Mouse (Mus musculus) intestine, embryonic 14.5 days (tissue): ENCODE data around the gene Soga1. TPM values are rescaled to one million over a fixed set of nuclear protein-coding genes. Genes with fewer than 3 reads are reported as not detected.
A peak's percentile ranks its signal among the peaks of the same experiment; 100 is the strongest.

Source experiments
- ATAC-seq: fragments of 200-750 bp; cut with Nextera tagmentation; replicated peaks from 2 replicates; pipeline ENCODE4 v1.8.0; 2017; ENCODE audit warnings: low read depth, moderate number of reproducible peaks, moderate TSS enrichment, moderate library complexity; ENCODE audit not compliant: low FRiP score, low TSS enrichment
- DNase-seq: peaks from one replicate; pipeline ENCODE4 v3.0.0-alpha.2; 2018; ENCODE audit warnings: low spot score
- H3K27ac ChIP-seq: fragments of 300-500 bp; sonication (generic); 2 replicates; pipeline ENCODE4 v1.5.1; 2014; ENCODE audit warnings: low read depth, mild to moderate bottlenecking, control low read depth
- H3K27me3 ChIP-seq: fragments of 300-500 bp; sonication (generic); replicated peaks from 2 replicates; pipeline ENCODE4 v1.6.1; 2014; ENCODE audit warnings: low read length, control low read depth; ENCODE audit not compliant: control insufficient read depth, insufficient read depth
- H3K36me3 ChIP-seq: fragments of 300-500 bp; sonication (generic); 2 replicates; pipeline ENCODE4 v1.6.1; 2014; ENCODE audit warnings: low read length, control low read depth; ENCODE audit not compliant: control insufficient read depth, insufficient read depth
- H3K4me1 ChIP-seq: fragments of 300-500 bp; sonication (generic); replicated peaks from 2 replicates; pipeline ENCODE4 v1.6.1; 2014; ENCODE audit warnings: low read length, control low read depth, mixed read lengths; ENCODE audit not compliant: control insufficient read depth, insufficient read depth
- H3K4me2 ChIP-seq: fragments of 300-500 bp; sonication (generic); 2 replicates; pipeline ENCODE4 v1.6.1; 2014; ENCODE audit warnings: low read length
- H3K4me3 ChIP-seq: fragments of 300-500 bp; sonication (generic); 2 replicates; pipeline ENCODE4 v1.5.1; 2014; ENCODE audit warnings: low read depth, low read length, control low read depth, mixed read lengths
- H3K9ac ChIP-seq: fragments of 300-500 bp; sonication (generic); 2 replicates; pipeline ENCODE4 v1.6.1; 2014; ENCODE audit warnings: mild to moderate bottlenecking, low read length
- H3K9me3 ChIP-seq: fragments of 300-500 bp; sonication (generic); 2 replicates; pipeline ENCODE4 v1.6.1; 2016; ENCODE audit warnings: low read length, control low read depth; ENCODE audit not compliant: control insufficient read depth
- WGBS: fragments of 180-500 bp; shearing (Covaris S2); extraction: QIAGEN DNeasy Blood & Tissue Kit; methylation state at CpG from one replicate; pipeline ENCODE4 v1.1.7; 2014; 5-methylcytosine and 5-hydroxymethylcytosine counted together
- polyA plus RNA-seq: library from polyadenylated mRNA; unstranded; fragments of >200 nt; fragmentation: Nextera tagmentation; extraction: Ambion mirVana; gene quantifications from 2 replicates; pipeline ENCODE4 v1.2.1, GENCODE M21; 2014

The Soga1 gene
- polyA plus RNA-seq, 1 experiment from 2014 or later, result 4.7 TPM

DNA sequence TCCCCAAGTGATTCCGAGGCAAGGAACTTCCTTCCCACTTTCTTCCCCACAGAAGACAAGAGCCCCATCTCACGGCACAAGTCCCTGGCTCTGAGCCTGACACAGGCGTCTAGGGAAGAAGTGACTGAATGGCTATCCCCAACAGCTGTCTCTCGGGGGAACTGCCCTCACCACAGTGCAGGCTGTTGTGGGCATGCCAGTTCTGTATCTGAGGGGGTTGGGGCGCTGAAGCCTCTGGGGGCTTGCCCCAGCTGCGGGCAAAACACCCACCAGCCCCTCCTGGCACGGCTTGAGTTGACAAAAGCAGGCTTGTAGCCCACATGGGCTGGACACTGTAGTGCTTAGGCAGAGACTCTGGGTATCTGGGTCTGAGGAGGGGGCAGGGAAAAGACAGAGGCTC is 14.9 kb downstream of the Soga1 start:
- no peak overlapping the region for H3K27ac ChIP-seq
- H3K4me3 ChIP-seq, result no peak overlapping the region
- DNase-seq (no peak), ATAC-seq (no peak)
- no peaks in the 10 kb centered on the region for H3K27me3 ChIP-seq
- 73% methylated on average over 7 of the region's 7 CpGs for WGBS
- peaks cover 41% of the 10 kb centered on the region for H3K4me1 ChIP-seq
- H3K4me2 ChIP-seq, result no peak overlapping the region
- no peaks in the 10 kb centered on the region for H3K9me3 ChIP-seq
- H3K36me3 ChIP-seq, result peaks cover 11% of the 10 kb centered on the region
- H3K9ac ChIP-seq, result 0 out of 2 replicates have a peak overlapping the region, but pooled peaks have one; percentile 13

- no peaks in the 10 kb centered on the region for H3K27me3 ChIP-seq
- H3K4me1 ChIP-seq, result peaks cover 41% of the 10 kb centered on the region
- no peak overlapping the region for H3K4me3 ChIP-seq
- no peaks in the 10 kb centered on the region for H3K9me3 ChIP-seq
- ATAC-seq, result no peak
- WGBS, result 69% methylated on average over 4 of the region's 4 CpGs
- H3K36me3 ChIP-seq, result peaks cover 12% of the 10 kb centered on the region
- H3K4me2 ChIP-seq, result no peak overlapping the region
- DNase-seq, result no peak
- no peak overlapping the region for H3K27ac ChIP-seq
- no peak overlapping the region for H3K9ac ChIP-seq
Measured at GRCm38 (mm10) chr2:157063241-157063700, 15.8 kb downstream of the Soga1 start.

DNA sequence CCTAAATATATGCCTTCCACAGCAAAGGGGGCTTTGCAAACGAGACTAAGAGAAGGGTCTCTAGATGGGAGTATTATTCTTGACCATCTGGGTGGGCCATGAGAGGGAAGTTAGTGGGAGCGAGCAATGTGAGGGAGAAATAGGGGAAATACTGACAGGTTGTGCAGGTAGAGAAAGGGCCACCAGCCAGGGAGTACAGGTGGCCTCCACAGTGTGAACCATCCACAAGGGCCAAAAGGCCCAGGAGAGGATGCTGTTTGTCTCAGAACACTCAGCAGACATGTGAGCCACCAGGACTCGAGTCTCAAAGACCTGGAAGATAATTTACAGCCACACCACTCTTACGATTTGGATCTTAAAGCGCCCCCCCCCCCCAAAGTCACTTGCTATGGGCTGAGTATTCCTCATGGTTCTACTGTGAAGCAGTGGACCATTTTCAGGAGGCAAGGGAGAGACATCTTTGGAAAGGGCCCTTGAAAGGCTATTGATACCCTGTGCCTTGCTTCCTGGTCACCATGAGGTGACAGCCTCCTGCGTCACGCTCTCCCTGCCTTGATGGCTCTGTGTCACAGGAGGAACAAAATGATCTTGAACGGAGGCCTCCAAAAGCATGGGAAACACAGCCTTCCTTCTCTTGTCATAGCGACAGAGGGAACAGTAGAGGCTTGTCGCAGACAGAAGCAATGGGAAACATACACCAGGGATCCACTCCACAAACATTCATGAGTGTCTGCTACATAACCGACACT is 18.3 kb downstream of the Soga1 start:
- no peak overlapping the region for H3K27ac ChIP-seq
- no peak for ATAC-seq
- 84% methylated on average over 11 of the region's 11 CpGs for WGBS
- peaks cover 26% of the 10 kb centered on the region for H3K36me3 ChIP-seq
- H3K9me3 ChIP-seq, result no peaks in the 10 kb centered on the region
- peaks cover 28% of the 10 kb centered on the region for H3K4me1 ChIP-seq
- DNase-seq, result no peak
- H3K9ac ChIP-seq, result no peak overlapping the region
- H3K27me3 ChIP-seq, result no peaks in the 10 kb centered on the region
- no peak overlapping the region for H3K4me3 ChIP-seq
- H3K4me2 ChIP-seq, result no peak overlapping the region

DNA sequence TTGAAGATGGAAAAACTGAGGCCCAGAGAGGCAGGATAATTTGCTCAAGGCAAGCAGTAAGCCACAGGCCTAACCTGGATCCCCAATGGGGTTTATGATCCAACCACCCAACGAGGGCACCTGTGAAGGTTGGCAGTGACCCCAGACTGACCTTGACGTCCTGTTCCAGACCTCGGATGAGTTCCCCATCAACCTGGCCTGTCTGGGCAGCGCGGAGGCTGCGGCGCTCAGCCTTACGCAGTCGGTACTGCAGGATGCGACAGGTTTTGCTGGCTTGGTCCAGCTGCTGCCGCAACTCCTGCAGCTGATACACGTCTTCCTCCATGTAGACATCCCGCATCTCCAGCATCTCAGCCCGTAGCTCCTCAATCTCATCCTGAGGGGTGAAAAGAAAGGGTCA is 19.0 kb downstream of the Soga1 start:
- Histone ChIP-seq H3K36me3 (peaks cover 30% of the 10 kb centered on the region), H3K4me3 (no peak overlapping the region), H3K27ac (no peak overlapping the region), H3K9ac (no peak overlapping the region), H3K27me3 (no peaks in the 10 kb centered on the region), H3K9me3 (no peaks in the 10 kb centered on the region), H3K4me1 (peaks cover 22% of the 10 kb centered on the region), H3K4me2 (no peak overlapping the region)
- ATAC-seq (no peak), DNase-seq (no peak)
- 89% methylated on average over 14 of the region's 14 CpGs for WGBS

DNA sequence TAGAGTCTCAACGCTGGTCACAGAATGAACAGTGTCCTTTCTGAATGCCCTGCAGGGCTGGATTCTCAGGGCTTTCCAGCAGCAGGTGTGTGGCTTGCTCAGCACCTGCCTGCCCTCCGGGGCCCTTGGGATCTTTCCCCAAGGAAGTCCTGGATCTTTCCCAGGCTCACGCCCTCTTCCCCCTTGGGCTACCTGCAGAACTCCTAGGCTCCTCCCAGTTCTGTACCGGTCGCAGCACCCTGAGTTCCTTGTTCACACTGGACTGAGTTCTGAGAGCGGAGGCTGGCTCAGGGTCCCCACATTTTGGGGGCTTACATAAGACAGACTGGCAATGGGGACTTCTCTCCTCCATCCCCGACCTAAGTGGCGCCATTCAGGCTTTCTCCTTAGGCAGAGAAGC is 19.9 kb downstream of the Soga1 start:
- Histone ChIP-seq H3K9ac (no peak overlapping the region), H3K4me3 (0 out of 2 replicates have a peak overlapping the region, but pooled peaks have one; percentile 2), H3K4me1 (peaks cover 21% of the 10 kb centered on the region), H3K4me2 (peak overlapping the region; percentile 39), H3K36me3 (peaks cover 32% of the 10 kb centered on the region), H3K27ac (peak overlapping the region; percentile 82), H3K27me3 (no peaks in the 10 kb centered on the region), H3K9me3 (no peaks in the 10 kb centered on the region)
- DNase-seq (no peak), ATAC-seq (no peak)
- 59% methylated on average over 8 of the region's 8 CpGs for WGBS

- WGBS, result 17% methylated on average over 17 of the region's 18 CpGs
- peak overlapping the region; percentile 20; the same call in 1 of the 2 replicates for H3K9ac ChIP-seq
- H3K4me2 ChIP-seq, result peak overlapping the region; percentile 39
- no peaks in the 10 kb centered on the region for H3K27me3 ChIP-seq
- no peaks in the 10 kb centered on the region for H3K9me3 ChIP-seq
- ATAC-seq, result peak; percentile 86
- peaks cover 19% of the 10 kb centered on the region for H3K4me1 ChIP-seq
- DNase-seq, result peak; percentile 88
- H3K36me3 ChIP-seq, result peaks cover 37% of the 10 kb centered on the region
- H3K27ac ChIP-seq, result peak overlapping the region; percentile 82
- H3K4me3 ChIP-seq, result 0 out of 2 replicates have a peak overlapping the region, but pooled peaks have one; percentile 2
Measured at GRCm38 (mm10) chr2:157058342-157058998, 20.6 kb downstream of the Soga1 start.

DNA sequence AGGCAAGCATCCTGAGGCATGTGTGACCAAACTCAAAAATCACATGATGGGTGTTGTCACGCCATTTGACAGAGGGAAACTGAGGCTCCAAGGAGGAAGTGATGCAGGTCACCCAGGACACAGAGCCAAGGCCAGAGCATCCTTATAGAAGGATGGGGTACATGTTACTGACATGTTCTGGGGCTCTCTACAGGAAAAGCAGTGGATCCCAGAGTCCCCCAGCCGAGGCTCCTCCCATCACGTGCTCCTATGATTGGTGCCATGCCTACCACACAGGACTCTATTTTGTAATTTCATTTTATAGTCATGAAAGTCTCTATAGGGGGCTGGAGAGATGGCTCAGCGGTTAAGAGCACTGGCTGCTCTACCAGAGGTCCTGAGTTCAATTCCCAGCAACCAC is 21.3 kb downstream of the Soga1 start:
- H3K27ac ChIP-seq, result peak overlapping the region; percentile 82
- H3K9ac ChIP-seq, result no peak overlapping the region
- H3K4me2 ChIP-seq, result 0 out of 2 replicates have a peak overlapping the region, but pooled peaks have one; percentile 39
- no peak overlapping the region for H3K4me3 ChIP-seq
- peaks cover 19% of the 10 kb centered on the region for H3K4me1 ChIP-seq
- H3K36me3 ChIP-seq, result peaks cover 45% of the 10 kb centered on the region
- no peaks in the 10 kb centered on the region for H3K27me3 ChIP-seq
- ATAC-seq (no peak), DNase-seq (no peak)
- WGBS, result 86% methylated on average over 4 of the region's 4 CpGs
- H3K9me3 ChIP-seq, result no peaks in the 10 kb centered on the region

- Histone ChIP-seq H3K4me1 (peaks cover 19% of the 10 kb centered on the region), H3K4me3 (no peak overlapping the region), H3K36me3 (peaks cover 50% of the 10 kb centered on the region), H3K4me2 (no peak overlapping the region), H3K9ac (no peak overlapping the region), H3K27ac (no peak overlapping the region), H3K9me3 (no peaks in the 10 kb centered on the region), H3K27me3 (no peaks in the 10 kb centered on the region)
- DNase-seq, result no peak
- ATAC-seq, result no peak
- 95% methylated on average over 3 of the region's 3 CpGs for WGBS
Measured at GRCm38 (mm10) chr2:157057186-157057585, 21.9 kb downstream of the Soga1 start.
